Mouse (Mus musculus) cerebellum, postnatal 14 days (tissue): Measurements from ENCODE around the gene Egfem1.

Experiments
- DNase-seq, 2 experiments: peaks; one replicate each; pipeline ENCODE4 v3.0.0; 2021; ENCODE audit warnings: mixed read lengths in 2 of 2

Egfem1 gene

DNA sequence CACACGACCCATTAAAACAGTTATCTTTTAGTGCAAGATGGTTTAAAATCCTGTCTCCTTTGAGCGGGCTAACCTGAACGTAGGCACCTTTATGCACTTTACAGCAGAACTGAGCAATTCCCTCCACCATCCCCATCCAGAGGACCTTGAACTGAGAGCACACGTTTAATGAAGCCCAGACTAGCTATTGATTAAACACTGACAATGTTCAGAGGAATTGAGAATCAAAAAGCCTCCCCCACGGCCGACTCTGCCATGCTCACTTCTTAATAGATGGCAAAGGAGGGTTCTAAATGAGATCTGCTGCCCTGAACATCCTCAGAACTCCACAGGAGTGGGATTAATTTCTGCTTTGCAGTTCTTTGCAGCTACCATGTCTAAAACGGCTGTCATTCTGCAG, 520.3 kb downstream of the Egfem1 start:
- no peak for DNase-seq

DNA sequence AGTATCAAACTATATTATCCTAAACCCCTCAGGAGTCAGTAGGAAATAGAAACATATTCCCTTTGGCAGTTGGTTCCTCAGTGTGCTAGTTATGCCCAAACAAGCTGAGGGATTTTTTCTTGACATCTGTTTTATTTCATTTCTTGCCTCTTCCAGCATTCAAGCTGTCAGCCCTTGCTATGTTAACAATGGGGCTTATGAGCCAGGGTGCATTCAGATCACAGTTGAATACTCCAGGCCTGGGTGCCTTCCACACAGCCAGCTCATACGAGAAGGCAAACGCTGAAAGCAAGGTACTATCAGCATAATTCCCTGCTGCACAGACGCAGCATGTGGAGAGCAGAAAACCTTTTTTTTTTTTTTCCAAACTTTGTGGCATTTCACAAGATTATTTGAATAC, 526.9 kb downstream of the Egfem1 start:
- peak in 1 of 2 experiments; percentile 5 for DNase-seq

DNA sequence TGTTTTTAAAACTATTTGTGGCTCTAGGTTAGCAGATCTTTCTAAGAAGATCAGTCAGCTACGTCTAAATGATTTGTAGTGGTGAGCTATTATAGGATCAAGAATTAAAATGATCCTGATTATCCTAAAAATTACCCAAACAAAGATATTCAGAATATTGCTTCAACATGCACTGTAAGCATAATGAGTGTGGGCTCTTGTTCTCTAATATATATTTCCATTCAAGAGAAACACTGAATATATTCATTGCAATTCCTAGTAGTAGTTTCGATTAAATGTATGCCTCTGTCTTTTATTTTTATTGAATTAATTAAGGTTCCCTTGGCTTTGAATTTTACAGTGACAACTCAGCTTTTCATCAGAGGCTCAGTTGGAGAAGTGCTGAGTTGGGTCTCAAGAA, 527.4 kb downstream of the Egfem1 start:
- DNase-seq: no peak

DNA sequence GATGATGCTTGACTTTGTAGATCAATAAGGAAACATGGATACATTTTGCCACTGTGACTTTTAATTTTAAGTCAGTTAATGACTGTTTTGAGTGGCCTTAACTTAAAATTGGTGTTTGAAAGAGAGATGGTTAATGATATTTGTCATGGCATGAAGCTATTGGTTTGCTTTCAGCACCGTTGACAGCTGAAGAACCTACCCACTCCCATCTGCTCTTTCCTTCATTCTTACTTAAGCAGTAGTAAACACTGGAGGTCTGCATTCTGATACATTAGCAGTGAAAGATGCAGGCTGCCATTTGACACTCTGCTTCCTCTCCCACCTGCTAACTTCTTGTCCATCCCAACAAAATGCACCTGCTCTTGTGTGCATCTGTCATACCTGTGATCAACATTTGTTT, 537.8 kb downstream of the Egfem1 start:
- no peak for DNase-seq

DNA sequence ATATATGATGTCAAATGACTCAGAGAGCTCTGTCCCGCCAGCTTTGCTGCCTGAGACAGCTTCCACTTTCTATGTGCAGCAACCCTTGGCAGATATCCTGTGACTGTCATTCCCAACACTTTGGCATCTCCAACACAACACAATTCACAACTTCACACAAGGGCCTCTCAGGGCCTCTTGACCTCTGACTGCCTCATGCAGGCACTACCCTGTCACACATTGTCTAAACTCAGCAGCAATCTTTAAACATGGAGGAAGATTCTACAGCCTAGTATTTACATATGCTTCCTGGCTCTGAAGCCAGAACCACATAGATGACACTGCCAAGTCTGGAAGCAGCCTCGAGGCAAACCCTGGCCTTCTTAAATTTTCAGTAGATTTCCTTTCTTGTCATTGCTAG, 558.0 kb downstream of the Egfem1 start:
- DNase-seq: no peak

DNA sequence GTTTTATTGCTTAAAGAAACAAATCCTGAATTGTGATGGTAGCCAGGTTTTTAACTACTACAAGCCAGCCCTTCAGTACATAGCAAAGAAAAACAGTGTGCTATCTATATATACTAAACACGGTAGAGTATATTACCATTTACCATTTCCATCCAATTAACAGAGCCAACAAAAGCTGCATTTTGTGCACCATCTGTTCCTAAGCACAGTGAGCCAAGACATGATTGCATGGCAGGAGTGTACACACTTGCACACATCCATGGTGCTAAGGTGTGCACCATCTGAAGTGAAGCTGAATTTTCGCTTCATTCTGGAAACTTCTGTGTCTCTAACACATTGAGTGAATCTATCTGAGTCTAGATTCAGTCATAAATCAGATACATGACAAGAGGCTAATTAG, 585.0 kb downstream of the Egfem1 start:
- DNase-seq: peak in 1 of 2 experiments; percentile 12

DNA sequence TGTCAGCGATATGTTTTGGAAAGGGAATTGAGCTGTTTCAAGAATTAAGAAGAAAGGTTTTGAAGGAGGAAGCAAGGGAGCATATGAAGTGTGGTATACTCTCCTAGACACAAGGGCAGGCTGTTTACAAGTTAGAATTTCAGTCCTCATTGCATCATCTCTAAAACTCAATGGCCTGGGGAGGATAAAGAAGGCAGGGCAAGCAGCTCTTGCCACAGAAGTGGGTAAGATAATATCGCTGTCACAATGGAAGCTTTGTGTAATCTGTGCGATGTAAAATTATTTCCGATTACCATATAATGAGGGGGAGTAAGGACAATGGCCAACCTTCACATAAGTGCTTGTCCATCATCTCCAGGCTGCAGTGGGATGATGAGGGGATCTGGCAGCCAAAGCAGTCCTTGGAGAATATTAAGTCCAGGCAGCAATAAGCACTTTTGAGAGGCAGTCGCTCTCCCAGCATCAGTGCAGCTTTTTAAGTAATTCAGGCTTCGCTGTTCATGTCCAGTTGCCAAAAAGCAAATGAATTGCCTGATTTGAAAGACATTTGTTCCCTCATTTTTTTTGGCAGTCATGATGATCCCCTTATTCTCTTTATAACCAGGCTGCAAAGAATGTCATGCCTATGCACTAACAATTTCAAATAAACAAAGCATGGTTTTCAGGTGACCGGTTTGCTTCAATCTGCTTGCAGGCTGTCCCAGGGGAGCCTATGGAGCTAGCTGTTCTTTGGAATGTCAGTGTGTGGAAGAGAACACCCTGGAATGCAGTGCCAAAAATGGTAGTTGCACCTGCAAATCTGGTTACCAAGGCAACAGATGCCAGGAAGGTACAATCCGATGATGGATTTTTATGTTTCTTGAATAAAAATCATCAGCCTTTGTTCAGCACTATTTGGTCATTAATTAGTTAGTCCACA, 607.8 kb downstream of the Egfem1 start:
- peak; percentile 9 to 10 for DNase-seq

DNA sequence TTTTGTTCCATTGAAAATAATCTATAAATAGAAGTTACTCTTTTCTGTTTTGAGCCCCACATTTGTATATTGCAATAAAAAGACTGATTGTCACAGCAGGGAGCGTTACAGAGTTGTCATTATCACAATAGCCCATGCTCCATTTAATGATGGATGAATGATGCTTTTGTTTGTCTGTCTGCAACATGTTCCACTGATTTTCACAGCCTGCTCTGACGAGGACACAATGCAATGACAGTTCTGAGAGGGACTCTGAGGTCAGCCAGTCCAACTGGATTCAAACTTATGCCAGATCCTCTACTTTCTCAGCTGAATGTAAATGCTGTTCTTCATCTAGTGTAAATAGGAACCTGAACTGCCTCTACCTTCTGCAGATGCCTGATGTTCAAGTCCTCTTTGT, 619.3 kb downstream of the Egfem1 start:
- DNase-seq: no peak

DNA sequence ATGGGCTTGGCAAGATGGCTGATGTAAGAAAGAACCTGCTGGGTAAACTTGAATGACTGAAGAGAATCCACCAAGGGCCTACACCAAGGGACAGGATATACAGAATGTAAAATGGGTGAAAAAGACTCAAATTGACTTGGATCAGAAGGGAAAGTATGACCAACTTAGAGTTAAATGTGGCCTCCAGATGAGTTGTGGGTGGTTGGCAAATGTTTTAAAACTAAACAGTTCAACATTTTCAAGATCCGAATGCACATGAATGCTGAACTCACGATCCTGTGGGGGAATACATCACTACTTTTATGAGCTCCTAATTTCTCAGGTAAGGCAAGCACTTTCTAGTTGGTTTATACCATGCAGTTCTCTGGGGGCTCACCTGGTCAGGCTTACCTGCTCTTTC, 625.0 kb downstream of the Egfem1 start:
- no peak for DNase-seq

DNA sequence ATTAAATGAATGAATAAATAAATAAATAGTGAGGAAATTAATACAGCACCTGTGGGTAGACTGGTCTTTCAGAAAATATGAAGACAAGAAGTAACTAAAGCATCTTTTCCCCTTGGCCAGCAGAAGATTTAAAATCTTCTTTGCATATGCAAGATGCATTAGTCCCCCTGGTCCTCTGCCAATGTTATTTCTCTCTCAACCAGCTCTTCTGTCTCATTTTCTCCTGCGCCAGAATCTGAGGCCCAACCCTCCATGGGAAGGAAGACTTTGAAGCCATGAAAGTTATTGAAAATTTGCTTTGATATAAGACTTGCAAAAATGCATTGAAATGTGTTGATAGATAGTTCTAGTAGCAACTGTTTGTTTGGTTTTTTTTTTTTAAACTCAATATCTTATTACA, 625.6 kb downstream of the Egfem1 start:
- no peak for DNase-seq

DNA sequence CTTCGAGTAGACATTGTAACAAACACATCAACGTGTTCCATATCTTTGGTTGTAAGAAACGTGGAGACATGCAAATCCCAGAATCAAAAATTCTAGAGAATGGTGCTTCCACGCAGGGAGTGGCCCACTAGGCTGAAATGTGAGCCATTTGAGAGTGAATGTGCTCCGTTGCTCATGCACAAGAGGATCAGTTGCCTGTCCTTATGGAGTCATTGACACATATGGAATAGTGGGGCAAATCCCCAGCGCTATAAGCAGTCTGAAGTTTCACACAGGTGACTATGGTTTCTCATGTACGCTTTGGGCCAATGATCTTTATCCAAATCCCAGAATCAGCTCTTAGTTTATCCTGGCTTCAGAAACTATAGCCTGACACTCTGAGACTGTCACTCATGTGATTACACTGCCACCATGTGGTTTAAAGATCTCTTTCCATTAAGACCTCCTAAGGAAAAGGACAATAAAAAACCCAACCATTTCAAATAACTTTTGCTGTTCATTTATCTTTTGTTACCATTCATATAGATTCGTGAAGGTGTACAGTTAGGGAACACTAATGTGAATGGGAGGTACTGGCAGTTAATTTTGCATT, 644.6 kb downstream of the Egfem1 start:
- peak; percentile 24 to 50 for DNase-seq

DNA sequence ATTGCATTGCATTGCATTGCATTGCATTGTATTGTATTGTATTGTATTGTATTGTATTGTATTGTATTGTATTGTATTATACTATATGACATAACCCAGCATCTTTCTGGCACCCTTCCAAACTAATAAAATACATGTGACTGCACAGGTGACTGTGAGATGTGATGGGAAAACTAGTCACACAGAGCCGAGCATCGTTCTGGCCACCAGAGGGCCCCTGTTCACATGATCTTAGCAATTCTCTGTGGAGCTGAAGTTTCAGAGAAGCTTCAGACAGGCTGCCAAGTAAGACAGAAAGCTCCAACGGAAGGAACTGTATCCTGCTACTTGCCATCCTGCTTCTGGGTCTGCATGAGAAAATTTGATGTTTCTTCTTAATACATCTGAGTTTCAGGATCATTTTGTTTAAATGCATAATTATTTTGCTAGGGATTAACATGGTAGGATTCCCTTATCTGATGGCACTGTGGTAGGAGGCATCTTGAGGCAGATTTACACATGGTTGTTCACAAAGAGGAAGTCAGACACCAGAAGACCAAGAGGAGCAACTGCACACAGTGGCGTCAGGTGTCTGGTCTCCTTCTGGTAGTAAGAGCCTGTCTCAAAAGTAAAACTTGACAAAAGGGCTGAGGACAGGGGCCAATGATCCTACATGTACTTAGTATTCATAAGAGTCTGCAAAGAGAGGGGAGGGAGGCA, 648.4 kb downstream of the Egfem1 start:
- peak; percentile 57 to 72 for DNase-seq

DNA sequence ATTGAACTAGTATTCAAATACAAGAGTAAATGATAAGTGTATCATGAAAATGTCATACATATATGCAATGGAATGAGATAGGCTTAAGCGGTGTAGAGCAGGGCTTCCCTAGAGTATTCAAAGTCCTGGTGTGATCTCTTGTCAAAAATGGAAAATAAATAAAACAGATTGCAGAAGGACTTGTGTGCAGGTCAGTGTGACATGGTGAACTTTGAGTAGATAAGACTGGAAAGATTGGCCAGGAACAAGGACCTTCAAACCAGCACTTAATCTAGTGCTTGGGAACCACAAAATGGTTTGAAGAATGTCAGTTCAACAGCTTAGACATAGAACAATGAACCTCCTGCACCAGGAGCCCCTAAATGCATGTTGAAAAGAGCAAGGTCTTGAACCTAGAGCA, 649.7 kb downstream of the Egfem1 start:
- no peak for DNase-seq

DNA sequence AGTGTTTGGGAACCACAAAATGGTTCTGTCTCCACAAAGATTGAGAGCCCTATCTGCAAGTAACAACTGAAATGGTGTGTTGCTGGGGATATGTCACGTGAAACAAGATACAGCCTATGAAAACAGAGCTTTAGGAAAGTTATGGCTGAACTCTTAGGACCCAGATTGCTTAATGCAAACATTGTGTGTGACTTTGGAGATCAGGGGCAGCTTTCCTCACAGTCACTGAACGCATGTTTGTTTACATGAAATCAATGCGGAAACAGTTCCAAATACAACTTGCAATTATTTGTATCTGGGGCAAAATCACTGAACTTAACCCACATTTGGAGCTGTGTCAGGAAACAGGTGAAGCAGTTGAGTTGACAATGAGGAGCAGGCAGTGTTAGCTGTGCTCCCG, 650.8 kb downstream of the Egfem1 start:
- no peak for DNase-seq

DNA sequence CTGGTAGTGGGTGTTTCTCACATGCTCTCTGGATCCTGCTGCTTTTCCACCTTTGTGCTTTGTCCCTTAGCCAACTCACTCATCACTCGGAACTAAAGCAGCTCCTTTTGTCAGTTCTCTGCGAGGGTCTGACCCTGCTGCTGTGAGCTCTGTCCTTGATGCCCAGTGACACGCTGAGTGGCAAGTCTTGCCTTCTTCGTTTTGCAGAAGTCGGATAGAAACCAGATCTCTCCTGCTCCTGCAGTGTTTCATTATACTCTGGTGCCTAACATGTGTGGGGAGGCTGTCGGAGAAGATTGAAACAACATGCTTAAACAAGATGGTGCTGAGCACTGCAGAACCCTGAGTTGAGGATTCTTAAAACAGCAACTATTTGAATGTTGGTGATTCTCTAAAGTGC, 652.4 kb downstream of the Egfem1 start:
- no peak for DNase-seq

DNA sequence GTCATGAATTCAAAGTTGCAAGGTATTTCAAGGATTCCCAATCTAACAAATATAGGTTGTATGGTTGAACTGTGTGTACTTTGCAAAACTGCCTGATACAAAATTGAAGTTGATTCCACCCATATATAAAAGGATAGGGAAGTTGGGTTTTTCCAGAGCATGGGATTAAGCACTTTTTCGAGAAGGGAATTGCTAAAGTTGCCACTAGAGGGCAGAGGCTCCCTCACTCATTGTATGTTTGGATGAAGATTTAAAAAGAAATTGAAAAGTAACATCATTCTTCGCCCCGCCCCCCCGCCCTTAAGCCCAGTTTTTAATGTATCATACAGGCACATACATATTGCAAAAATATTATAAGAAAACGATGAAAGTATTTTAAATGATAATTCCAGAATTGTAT, 657.5 kb downstream of the Egfem1 start:
- DNase-seq: peak; percentile 37 to 40
